Mouse (Mus musculus) heart, embryonic 12.5 days (tissue): ENCODE measurements around the gene Cox8a. TPM values are rescaled to one million over a fixed set of nuclear protein-coding genes. Genes with fewer than 3 reads are reported as not detected.

Experiments used
- ATAC-seq: fragments of 200-750 bp; cut with Nextera tagmentation; 2 replicates; pipeline ENCODE4 v1.8.0; 2017; ENCODE audit warnings: moderate TSS enrichment, moderate library complexity; ENCODE audit not compliant: insufficient number of reproducible peaks, low FRiP score
- H3K27ac ChIP-seq: fragments of 300-500 bp; sonication (generic); 2 replicates; pipeline ENCODE4 v1.5.1; 2016; ENCODE audit warnings: mild to moderate bottlenecking, moderate library complexity; ENCODE audit not compliant: poor library complexity, severe bottlenecking
- H3K27me3 ChIP-seq: fragments of 300-500 bp; sonication (generic); replicated peaks from 2 replicates; pipeline ENCODE4 v1.6.1; 2016; ENCODE audit warnings: mild to moderate bottlenecking, moderate library complexity
- H3K36me3 ChIP-seq: fragments of 300-500 bp; sonication (generic); 2 replicates; pipeline ENCODE4 v1.6.1; 2016; ENCODE audit warnings: mild to moderate bottlenecking, moderate library complexity
- H3K4me1 ChIP-seq: fragments of 300-500 bp; sonication (generic); replicated peaks from 2 replicates; pipeline ENCODE4 v1.6.1; 2016; ENCODE audit warnings: mild to moderate bottlenecking
- H3K4me2 ChIP-seq: fragments of 300-500 bp; sonication (generic); 2 replicates; pipeline ENCODE4 v1.6.1; 2016; ENCODE audit warnings: mild to moderate bottlenecking, moderate library complexity
- H3K4me3 ChIP-seq: fragments of 300-500 bp; sonication (generic); 2 replicates; pipeline ENCODE4 v1.5.1; 2016; ENCODE audit warnings: mild to moderate bottlenecking
- H3K9ac ChIP-seq: fragments of 300-500 bp; sonication (generic); 2 replicates; pipeline ENCODE4 v1.6.1; 2016; ENCODE audit warnings: mild to moderate bottlenecking, moderate library complexity
- H3K9me3 ChIP-seq: fragments of 300-500 bp; sonication (generic); replicated peaks from 2 replicates; pipeline ENCODE4 v1.6.1; 2016; ENCODE audit warnings: mild to moderate bottlenecking, moderate library complexity
- WGBS: fragments of 180-500 bp; shearing (Covaris S2); methylation state at CpG from one replicate; pipeline ENCODE4 v1.1.7; 2016; 5-methylcytosine and 5-hydroxymethylcytosine counted together
- polyA plus RNA-seq: library from polyadenylated mRNA; unstranded; fragments of >200 nt; fragmentation: Nextera tagmentation; extraction: Ambion mirVana; gene quantifications from 2 replicates; pipeline ENCODE4 v1.2.1, GENCODE M21; 2016

The Cox8a gene
- polyA plus RNA-seq, 1 experiment from 2014 or later = 2,138 TPM

GRCm38 (mm10) chr19:7183419-7183818 lies 34.0 kb downstream of the Cox8a start:
- Histone ChIP-seq H3K27ac (no peak overlapping the region), H3K9ac (no peak overlapping the region), H3K27me3 (peaks cover 87% of the 10 kb centered on the region), H3K36me3 (no peaks in the 10 kb centered on the region), H3K4me3 (no peak overlapping the region), H3K4me2 (no peak overlapping the region), H3K9me3 (no peaks in the 10 kb centered on the region), H3K4me1 (peaks cover 29% of the 10 kb centered on the region)
- ATAC-seq = no peak
- 67% methylated on average over 11 of the region's 11 CpGs for WGBS

- Histone ChIP-seq H3K4me2 (peak overlapping the region; percentile 54), H3K9me3 (no peaks in the 10 kb centered on the region), H3K4me3 (peak overlapping the region; percentile 14; the same call in 1 of the 2 replicates), H3K36me3 (no peaks in the 10 kb centered on the region), H3K4me1 (peaks cover 35% of the 10 kb centered on the region), H3K27ac (no peak overlapping the region), H3K27me3 (peaks cover 87% of the 10 kb centered on the region), H3K9ac (peak overlapping the region; percentile 57)
- 5% methylated on average over 23 of the region's 23 CpGs for WGBS
- peak; percentile 20; the same call in 1 of the 2 replicates for ATAC-seq
Observed at GRCm38 (mm10) chr19:7182273-7182949, 35.0 kb downstream of the Cox8a start.

- no peak overlapping the region for H3K27ac ChIP-seq
- no peak for ATAC-seq
- 63% methylated on average over 7 of the region's 7 CpGs for WGBS
- no peak overlapping the region for H3K4me2 ChIP-seq
- H3K27me3 ChIP-seq = peaks cover 83% of the 10 kb centered on the region
- H3K9me3 ChIP-seq = no peaks in the 10 kb centered on the region
- H3K36me3 ChIP-seq = no peaks in the 10 kb centered on the region
- H3K4me3 ChIP-seq = no peak overlapping the region
- no peak overlapping the region for H3K9ac ChIP-seq
- peaks cover 35% of the 10 kb centered on the region for H3K4me1 ChIP-seq
Observed at GRCm38 (mm10) chr19:7181496-7181895, 35.9 kb downstream of the Cox8a start.

DNA sequence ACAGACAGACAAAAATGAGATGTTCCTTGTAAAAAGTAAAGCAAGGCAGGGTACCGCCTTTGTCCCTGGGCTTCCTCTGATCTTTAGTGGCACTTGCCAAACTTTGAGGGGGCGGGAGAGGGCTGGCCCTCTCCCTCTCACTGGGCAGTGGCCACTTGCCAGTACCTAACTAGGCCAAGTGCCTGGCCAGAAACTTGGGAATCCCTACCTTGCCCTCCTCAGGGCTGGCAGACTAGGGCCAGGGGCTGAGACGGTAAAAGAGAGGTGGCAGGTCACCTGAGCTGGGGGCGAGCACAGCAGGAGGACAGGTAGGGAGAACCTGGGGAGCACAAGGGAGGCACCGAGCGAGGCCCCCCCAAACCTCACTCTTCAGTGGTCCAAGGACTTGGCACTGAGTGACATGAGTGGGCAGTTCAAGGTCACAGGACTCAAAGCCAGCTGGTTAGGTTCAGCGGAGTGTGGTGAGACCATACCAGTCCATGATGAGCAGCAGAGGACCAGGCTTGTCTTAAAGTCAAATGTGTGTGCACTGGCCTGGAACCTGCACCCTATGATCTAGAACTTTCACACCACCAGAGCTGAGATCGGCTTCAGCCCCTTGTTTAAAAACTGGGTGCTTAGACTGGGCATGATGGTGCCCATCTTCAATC lies 36.5 kb downstream of the Cox8a start:
- Histone ChIP-seq H3K9ac (no peak overlapping the region), H3K9me3 (no peaks in the 10 kb centered on the region), H3K4me3 (no peak overlapping the region), H3K27me3 (peaks cover 77% of the 10 kb centered on the region), H3K36me3 (no peaks in the 10 kb centered on the region), H3K4me2 (no peak overlapping the region), H3K27ac (no peak overlapping the region), H3K4me1 (peaks cover 34% of the 10 kb centered on the region)
- ATAC-seq = no peak
- WGBS = 78% methylated on average over 8 of the region's 8 CpGs

DNA sequence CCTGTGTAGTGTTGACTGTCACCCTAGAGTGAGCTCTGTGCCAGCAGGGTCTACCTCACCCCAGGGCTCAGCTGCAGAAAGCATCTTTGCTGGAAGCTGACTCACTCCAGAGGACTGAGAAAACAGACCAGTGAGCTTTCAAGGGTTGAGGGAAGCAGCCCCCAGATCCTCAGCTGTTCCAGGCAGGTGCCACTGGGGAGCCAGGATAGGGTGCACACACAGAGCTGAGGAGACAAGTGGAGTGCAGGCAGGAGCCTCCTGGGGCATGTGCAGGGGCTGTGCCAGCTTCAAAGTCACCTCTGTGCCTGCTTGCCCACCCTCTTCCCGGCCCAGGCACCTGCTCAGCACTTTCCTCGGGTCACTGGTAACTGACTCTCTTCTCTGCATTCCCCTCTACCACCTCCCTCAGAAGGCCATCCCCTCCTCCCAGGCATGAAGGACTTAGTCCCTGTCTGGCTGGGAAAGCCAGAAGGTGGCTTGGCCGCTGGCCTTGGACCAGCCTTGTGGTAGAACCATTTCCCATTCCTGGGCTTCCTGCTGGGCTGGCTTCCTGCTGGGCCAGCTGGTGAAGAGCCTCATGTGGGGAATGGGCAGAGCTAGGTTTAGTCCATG lies 38.5 kb downstream of the Cox8a start:
- Histone ChIP-seq H3K4me1 (peaks cover 37% of the 10 kb centered on the region), H3K9me3 (no peaks in the 10 kb centered on the region), H3K27me3 (peaks cover 60% of the 10 kb centered on the region), H3K4me2 (no peak overlapping the region), H3K36me3 (no peaks in the 10 kb centered on the region), H3K4me3 (no peak overlapping the region), H3K27ac (no peak overlapping the region), H3K9ac (0 out of 2 replicates have a peak overlapping the region, but pooled peaks have one; percentile 19)
- WGBS = 35% methylated on average over 3 of the region's 3 CpGs
- no peak for ATAC-seq

DNA sequence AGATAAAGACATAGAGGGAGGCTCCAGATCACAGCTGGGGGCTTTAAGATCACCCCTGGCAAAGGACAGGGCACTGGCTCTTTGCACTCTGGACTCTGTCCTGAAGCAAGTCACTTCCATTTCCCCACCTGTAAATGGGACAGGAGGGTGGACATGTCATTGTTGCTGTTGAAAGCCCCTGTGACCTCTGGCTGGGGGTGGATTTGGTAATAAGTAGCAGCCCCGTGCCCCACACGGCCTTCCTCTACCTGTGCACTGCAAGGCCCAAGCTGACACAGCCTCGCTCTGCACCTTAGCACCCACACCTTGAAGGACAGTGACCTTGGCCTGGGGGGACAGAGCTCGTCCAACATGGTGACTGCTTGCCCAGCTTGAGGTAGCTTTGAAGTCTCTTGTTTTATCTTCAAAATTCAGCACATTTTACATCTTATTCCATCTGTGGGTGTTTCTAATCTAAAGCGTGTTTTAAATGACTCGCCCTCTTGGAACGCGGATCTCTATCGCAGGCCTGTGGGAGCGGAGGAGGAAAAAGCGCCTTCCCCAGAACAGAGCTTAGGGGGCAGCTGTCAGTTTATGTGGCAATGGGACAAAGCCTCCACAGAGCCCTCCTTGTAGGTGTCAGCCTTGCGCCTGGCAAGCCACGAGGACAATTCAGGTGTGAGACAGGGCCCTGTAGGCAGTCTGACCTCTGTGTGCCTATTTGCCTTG lies 39.5 kb downstream of the Cox8a start:
- Histone ChIP-seq H3K4me2 (no peak overlapping the region), H3K27ac (no peak overlapping the region), H3K9me3 (no peaks in the 10 kb centered on the region), H3K4me3 (no peak overlapping the region), H3K4me1 (peaks cover 37% of the 10 kb centered on the region), H3K36me3 (no peaks in the 10 kb centered on the region), H3K27me3 (peaks cover 56% of the 10 kb centered on the region), H3K9ac (no peak overlapping the region)
- no peak for ATAC-seq
- WGBS = 44% methylated on average over 13 of the region's 13 CpGs

GRCm38 (mm10) chr19:7176041-7176696 lies 41.2 kb downstream of the Cox8a start:
- no peak overlapping the region for H3K4me3 ChIP-seq
- H3K27ac ChIP-seq = no peak overlapping the region
- no peak overlapping the region for H3K4me2 ChIP-seq
- H3K9me3 ChIP-seq = no peaks in the 10 kb centered on the region
- no peak overlapping the region for H3K9ac ChIP-seq
- 20% methylated on average over 11 of the region's 11 CpGs for WGBS
- no peak for ATAC-seq
- peaks cover 41% of the 10 kb centered on the region for H3K27me3 ChIP-seq
- H3K36me3 ChIP-seq = no peaks in the 10 kb centered on the region
- peaks cover 39% of the 10 kb centered on the region for H3K4me1 ChIP-seq

DNA sequence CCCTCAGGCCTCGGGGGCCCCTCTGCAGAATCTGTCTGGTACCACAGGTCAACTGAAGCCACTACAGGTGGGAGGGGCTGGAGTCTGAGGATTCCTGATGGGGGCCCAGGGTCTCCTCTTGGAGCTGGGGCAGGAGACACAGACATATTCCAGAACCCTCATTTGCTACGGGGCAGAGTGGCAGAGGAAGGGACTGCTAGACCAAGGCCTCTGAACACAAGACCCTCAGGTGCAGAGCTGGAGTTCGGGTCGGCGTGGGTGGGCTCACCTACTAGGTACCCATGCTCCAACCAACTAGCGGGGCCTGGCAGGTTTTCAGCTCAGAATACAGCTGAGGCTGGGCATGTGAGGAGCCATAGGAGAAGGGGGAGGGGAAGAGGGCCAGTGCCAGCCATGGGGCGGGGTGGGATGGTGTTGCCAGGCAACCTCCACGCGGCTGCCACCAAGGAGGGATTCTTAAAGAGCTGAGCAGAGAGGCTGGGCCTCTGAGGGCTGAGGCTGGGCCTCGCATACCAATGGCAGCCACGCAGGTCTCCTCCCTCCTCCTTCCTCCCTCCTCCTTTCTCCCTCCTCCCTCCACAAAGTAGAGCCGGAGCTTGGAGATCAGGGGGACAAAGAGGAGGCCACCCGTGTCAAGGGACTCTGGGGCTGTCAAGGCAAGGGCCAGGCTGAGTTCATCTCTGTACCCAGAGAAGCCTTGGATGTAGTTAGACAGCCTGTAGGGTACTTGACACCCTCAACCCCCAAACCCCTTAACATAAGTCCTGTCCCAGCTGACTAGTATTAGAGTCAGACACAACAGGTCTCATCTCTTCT lies 45.2 kb downstream of the Cox8a start:
- peaks cover 35% of the 10 kb centered on the region for H3K27me3 ChIP-seq
- ATAC-seq = peak; percentile 65
- no peak overlapping the region for H3K27ac ChIP-seq
- no peak overlapping the region for H3K4me3 ChIP-seq
- no peaks in the 10 kb centered on the region for H3K36me3 ChIP-seq
- H3K9ac ChIP-seq = no peak overlapping the region
- 17% methylated on average over 13 of the region's 13 CpGs for WGBS
- no peaks in the 10 kb centered on the region for H3K9me3 ChIP-seq
- H3K4me2 ChIP-seq = peak overlapping the region; percentile 31
- H3K4me1 ChIP-seq = peaks cover 32% of the 10 kb centered on the region

- H3K4me2 ChIP-seq = peak overlapping the region; percentile 31
- peak overlapping the region; percentile 1; the same call in 1 of the 2 replicates for H3K9ac ChIP-seq
- H3K27ac ChIP-seq = no peak overlapping the region
- no peak overlapping the region for H3K4me3 ChIP-seq
- H3K27me3 ChIP-seq = peaks cover 39% of the 10 kb centered on the region
- peak; percentile 37; the same call in 1 of the 2 replicates for ATAC-seq
- H3K4me1 ChIP-seq = peaks cover 32% of the 10 kb centered on the region
- no peaks in the 10 kb centered on the region for H3K9me3 ChIP-seq
- no peaks in the 10 kb centered on the region for H3K36me3 ChIP-seq
- 9% methylated on average over 8 of the region's 8 CpGs for WGBS
Observed at GRCm38 (mm10) chr19:7171447-7171846, 46.0 kb downstream of the Cox8a start.

GRCm38 (mm10) chr19:7170916-7171315 lies 46.5 kb downstream of the Cox8a start:
- no peak for ATAC-seq
- Histone ChIP-seq H3K36me3 (no peaks in the 10 kb centered on the region), H3K27me3 (peaks cover 44% of the 10 kb centered on the region), H3K9me3 (no peaks in the 10 kb centered on the region), H3K4me2 (no peak overlapping the region), H3K27ac (no peak overlapping the region), H3K9ac (no peak overlapping the region), H3K4me3 (no peak overlapping the region), H3K4me1 (peaks cover 30% of the 10 kb centered on the region)
- 69% methylated on average over 6 of the region's 6 CpGs for WGBS
